Mouse (Mus musculus) lung, embryonic 14.5 days (tissue): ENCODE measurements around the gene Ppef2. TPM values are rescaled to one million over a fixed set of nuclear protein-coding genes. Genes with fewer than 3 reads are reported as not detected.

Source experiments
- ATAC-seq: fragments of 200-750 bp; cut with Nextera tagmentation; 2 replicates; pipeline ENCODE4 v1.8.0; 2017; ENCODE audit warnings: mild to moderate bottlenecking, moderate TSS enrichment, moderate library complexity; ENCODE audit not compliant: insufficient read depth
- DNase-seq: peaks from one replicate; pipeline ENCODE4 v3.0.0-alpha.2; 2015
- H3K27ac ChIP-seq: fragments of 300-500 bp; sonication (generic); 2 replicates; pipeline ENCODE4 v1.5.1; 2014; ENCODE audit warnings: low read depth, mild to moderate bottlenecking, moderate library complexity
- H3K27me3 ChIP-seq: fragments of 300-500 bp; sonication (generic); 2 replicates; pipeline ENCODE4 v1.6.1; 2014; ENCODE audit warnings: low read length, control low read depth; ENCODE audit not compliant: insufficient read depth
- H3K36me3 ChIP-seq: fragments of 300-500 bp; sonication (generic); 2 replicates; pipeline ENCODE4 v1.6.1; 2014; ENCODE audit warnings: control low read depth; ENCODE audit not compliant: insufficient read depth
- H3K4me1 ChIP-seq: fragments of 300-500 bp; sonication (generic); 2 replicates; pipeline ENCODE4 v1.6.1; 2014; ENCODE audit warnings: antibody characterized with exemption, control low read depth; ENCODE audit not compliant: insufficient read depth
- H3K4me2 ChIP-seq: fragments of 300-500 bp; sonication (generic); 2 replicates; pipeline ENCODE4 v1.6.1; 2014; ENCODE audit warnings: mild to moderate bottlenecking
- H3K4me3 ChIP-seq: fragments of 300-500 bp; sonication (generic); 2 replicates; pipeline ENCODE4 v1.5.1; 2014; ENCODE audit warnings: low read depth, low read length
- H3K9ac ChIP-seq: fragments of 300-500 bp; sonication (generic); 2 replicates; pipeline ENCODE4 v1.6.1; 2014
- H3K9me3 ChIP-seq: fragments of 300-500 bp; sonication (generic); 2 replicates; pipeline ENCODE4 v1.6.1; 2016; ENCODE audit warnings: low read depth, low read length, control low read depth
- CTCF ChIP-seq: IDR thresholded peaks from 2 replicates; pipeline ENCODE4 v1.5.1; 2016; ENCODE audit warnings: antibody characterized with exemption, low read depth
- WGBS: fragments of 180-500 bp; shearing (Covaris S2); extraction: QIAGEN DNeasy Blood & Tissue Kit; methylation state at CpG from one replicate; pipeline ENCODE4 v1.1.7; 2014; 5-methylcytosine and 5-hydroxymethylcytosine counted together
- polyA plus RNA-seq: library from polyadenylated mRNA; unstranded; fragments of >200 nt; fragmentation: Nextera tagmentation; extraction: Ambion mirVana; gene quantifications from 2 replicates; pipeline ENCODE4 v1.2.1, GENCODE M21; 2014

Ppef2 gene
- polyA plus RNA-seq, 1 experiment from 2014 or later: 0.14 TPM

- Histone ChIP-seq H3K9me3 (no peaks in the 10 kb centered on the region), H3K36me3 (peaks cover 28% of the 10 kb centered on the region), H3K4me2 (no peak overlapping the region), H3K4me1 (no peaks in the 10 kb centered on the region), H3K27me3 (no peaks in the 10 kb centered on the region), H3K4me3 (no peak overlapping the region), H3K27ac (no peak overlapping the region), H3K9ac (no peak overlapping the region)
- no peak for TF ChIP-seq CTCF
- DNase-seq: peak; percentile 24
- ATAC-seq: no peak
- WGBS: 71% methylated on average over 4 of the region's 4 CpGs
These were observed 26.5 kb upstream of the Ppef2 start for GRCm38 (mm10) chr5:92282571-92282970.

GRCm38 (mm10) chr5:92278942-92279537 lies 23.0 kb upstream of the Ppef2 start:
- Histone ChIP-seq H3K9ac (no peak overlapping the region), H3K4me1 (no peaks in the 10 kb centered on the region), H3K27ac (no peak overlapping the region), H3K27me3 (no peaks in the 10 kb centered on the region), H3K4me3 (no peak overlapping the region), H3K9me3 (0 out of 2 replicates have a peak, but pooled peaks cover 2% of the 10 kb centered on the region), H3K4me2 (0 out of 2 replicates have a peak overlapping the region, but pooled peaks have one; percentile 79), H3K36me3 (no peaks in the 10 kb centered on the region)
- ATAC-seq (no peak), DNase-seq (no peak)
- WGBS: 83% methylated on average over 10 of the region's 10 CpGs
- no peak for TF ChIP-seq CTCF

GRCm38 (mm10) chr5:92277437-92278394 lies 21.6 kb upstream of the Ppef2 start, which contains the start of gene Naaa:
TSS of gene Naaa (minus strand) at chr5:92278170.
- no peak within 1 kb of the TSS for H3K27ac ChIP-seq

GRCm38 (mm10) chr5:92270496-92270895 lies 14.4 kb upstream of the Ppef2 start:
- TF ChIP-seq CTCF: no peak
- Histone ChIP-seq H3K9me3 (no peaks in the 10 kb centered on the region), H3K4me1 (no peaks in the 10 kb centered on the region), H3K27me3 (no peaks in the 10 kb centered on the region), H3K27ac (no peak overlapping the region), H3K4me2 (no peak overlapping the region), H3K9ac (no peak overlapping the region), H3K36me3 (no peaks in the 10 kb centered on the region), H3K4me3 (no peak overlapping the region)
- WGBS: 85% methylated on average over 7 of the region's 7 CpGs
- ATAC-seq (no peak), DNase-seq (no peak)

More at GRCm38 (mm10) chr5:92277437-92278394, 21.6 kb upstream of the Ppef2 start, which contains the start of gene Naaa:
- TF ChIP-seq CTCF: peak; percentile 44
- DNase-seq (peak; percentile 88), ATAC-seq (peak; percentile 95)
- Histone ChIP-seq H3K27me3 (no peaks in the 10 kb centered on the region), H3K36me3 (no peaks in the 10 kb centered on the region), H3K9ac (peak within 1 kb of the TSS; percentile 57), H3K4me3 (peak within 1 kb of the TSS; percentile 60), H3K4me1 (no peaks in the 10 kb centered on the region), H3K9me3 (0 out of 2 replicates have a peak, but pooled peaks cover 2% of the 10 kb centered on the region), H3K4me2 (peak within 1 kb of the TSS; percentile 79)
- WGBS: 3% methylated on average over 54 of the region's 54 CpGs

- no peak overlapping the region for H3K27ac ChIP-seq
- H3K4me1 ChIP-seq: no peaks in the 10 kb centered on the region; the same call in 1 of the 2 replicates
- no peaks in the 10 kb centered on the region for H3K36me3 ChIP-seq
- H3K4me3 ChIP-seq: no peak overlapping the region
- TF ChIP-seq CTCF: no peak
- 51% methylated on average over 4 of the region's 4 CpGs for WGBS
- H3K9me3 ChIP-seq: no peaks in the 10 kb centered on the region
- DNase-seq: peak; percentile 72
- no peak overlapping the region for H3K9ac ChIP-seq
- H3K4me2 ChIP-seq: no peak overlapping the region
- no peaks in the 10 kb centered on the region for H3K27me3 ChIP-seq
- ATAC-seq: peak; percentile 64
These were observed 7.8 kb upstream of the Ppef2 start for GRCm38 (mm10) chr5:92263761-92264359.

- WGBS: 83% methylated on average over 8 of the region's 8 CpGs
- H3K9me3 ChIP-seq: no peaks in the 10 kb centered on the region
- H3K4me2 ChIP-seq: no peak overlapping the region
- ATAC-seq: no peak
- no peak overlapping the region for H3K9ac ChIP-seq
- H3K36me3 ChIP-seq: no peaks in the 10 kb centered on the region
- no peaks in the 10 kb centered on the region; the same call in 1 of the 2 replicates for H3K4me1 ChIP-seq
- no peak overlapping the region for H3K4me3 ChIP-seq
- no peak for DNase-seq
- no peak for TF ChIP-seq CTCF
- no peaks in the 10 kb centered on the region for H3K27me3 ChIP-seq
- no peak overlapping the region for H3K27ac ChIP-seq
These were observed 6.6 kb upstream of the Ppef2 start for GRCm38 (mm10) chr5:92262646-92263045.
